Mouse (Mus musculus) MEL (cell line): ENCODE results near the gene Hsp90aa1. TPM values are rescaled to one million over a fixed set of nuclear protein-coding genes. Genes with fewer than 3 reads are reported as not detected.
A peak's percentile ranks its signal among the peaks of the same experiment; 100 is the strongest.

Experiments
- DNase-seq: peaks from one replicate; pipeline ENCODE4 v3.0.0; 2011; ENCODE audit warnings: low read depth, low spot score
- H3K27ac ChIP-seq: 2 replicates; pipeline ENCODE4 v1.5.1; 2012; ENCODE audit warnings: low read depth, mild to moderate bottlenecking, control low read depth, low read length, moderate library complexity; ENCODE audit not compliant: control insufficient read depth
- H3K27me3 ChIP-seq, 2 experiments: fragments of 150-350 bp in 1 of 2; sonication (generic) in 1 of 2; 2 replicates each; pipeline ENCODE4 v1.6.1; 2012; ENCODE audit warnings: low read length in 2 of 2, mild to moderate bottlenecking in 2 of 2, improper control_type of control experiment in 1 of 2, moderate library complexity in 1 of 2; ENCODE audit not compliant: insufficient read depth in 2 of 2, control insufficient read depth in 1 of 2
- H3K36me3 ChIP-seq, 2 experiments: 2 replicates each; pipeline ENCODE4 v1.6.1; 2012 to 2014; ENCODE audit warnings: low read length in 2 of 2, improper control_type of control experiment in 1 of 2, inconsistent platforms in 1 of 2, mild to moderate bottlenecking in 1 of 2; ENCODE audit not compliant: insufficient read depth in 2 of 2, control insufficient read depth in 1 of 2
- H3K4me1 ChIP-seq, 2 experiments: fragments of 150-350 bp in 1 of 2; sonication (generic) in 1 of 2; 2 replicates each; pipeline ENCODE4 v1.6.1; 2012; ENCODE audit warnings: low read length in 2 of 2, improper control_type of control experiment in 1 of 2, mild to moderate bottlenecking in 1 of 2; ENCODE audit not compliant: insufficient read depth in 2 of 2, control insufficient read depth in 1 of 2
- H3K4me3 ChIP-seq, 2 experiments: fragments of 150-350 bp in 1 of 2; sonication (generic) in 1 of 2; 2 replicates each; pipeline ENCODE4 v1.5.1; 2012; ENCODE audit warnings: low read depth in 2 of 2, low read length in 2 of 2, mild to moderate bottlenecking in 2 of 2, moderate library complexity in 2 of 2, control low read depth in 1 of 2, improper control_type of control experiment in 1 of 2; ENCODE audit not compliant: control insufficient read depth in 1 of 2, insufficient read depth in 1 of 2
- H3K79me2 ChIP-seq: 2 replicates; pipeline ENCODE4 v1.6.1; 2012; ENCODE audit warnings: mild to moderate bottlenecking, low read length, moderate library complexity; ENCODE audit not compliant: control insufficient read depth, poor library complexity, insufficient read depth
- H3K9ac ChIP-seq: 2 replicates; pipeline ENCODE4 v1.6.1; 2012; ENCODE audit warnings: low read depth, mild to moderate bottlenecking, control low read depth, low read length, moderate library complexity; ENCODE audit not compliant: control insufficient read depth, poor library complexity, severe bottlenecking
- H3K9me3 ChIP-seq: fragments of 150-350 bp; sonication (generic); replicated peaks from 2 replicates; pipeline ENCODE4 v1.6.1; 2012; ENCODE audit warnings: mild to moderate bottlenecking, low read length, improper control_type of control experiment, moderate library complexity; ENCODE audit not compliant: insufficient read depth
- CHD1 ChIP-seq: IDR thresholded peaks from 2 replicates; pipeline ENCODE4 v1.6.1; 2012; ENCODE audit warnings: low read depth, mild to moderate bottlenecking, inconsistent platforms, low read length, improper control_type of control experiment
- CTCF ChIP-seq, 3 experiments: IDR thresholded peaks in 2 of 3; conservative IDR thresholded peaks in 1 of 3; 2 replicates each; pipeline ENCODE4 v1.5.1; 2011 to 2012; ENCODE audit warnings: low read length in 3 of 3, low read depth in 2 of 3, mild to moderate bottlenecking in 2 of 3, improper control_type of control experiment in 1 of 3, inconsistent platforms in 1 of 3, mixed read lengths in 1 of 3, moderate library complexity in 1 of 3; ENCODE audit not compliant: control insufficient read depth in 1 of 3, insufficient read depth in 1 of 3, poor library complexity in 1 of 3, severe bottlenecking in 1 of 3
- E2F4 ChIP-seq: IDR thresholded peaks from 2 replicates; pipeline ENCODE4 v1.6.1; 2011; ENCODE audit warnings: low read depth, low read length, improper control_type of control experiment, borderline replicate concordance
- EP300 ChIP-seq, 2 experiments: IDR thresholded peaks; 2 replicates each; pipeline ENCODE4 v1.6.1; 2011; ENCODE audit warnings: improper control_type of control experiment in 2 of 2, low read length in 2 of 2, low read depth in 1 of 2, mild to moderate bottlenecking in 1 of 2
- ETS1 ChIP-seq: IDR thresholded peaks from 2 replicates; pipeline ENCODE4 v1.6.1; 2012; ENCODE audit warnings: low read depth, mild to moderate bottlenecking, inconsistent platforms, low read length, improper control_type of control experiment, moderate library complexity
- GABPA ChIP-seq: IDR thresholded peaks from 2 replicates; pipeline ENCODE4 v1.6.1; 2012; ENCODE audit warnings: low read depth, mild to moderate bottlenecking, inconsistent platforms, low read length, improper control_type of control experiment, moderate library complexity
- GATA1 ChIP-seq: IDR thresholded peaks from 2 replicates; pipeline ENCODE4 v1.6.1; 2011; ENCODE audit warnings: low read depth, low read length, improper control_type of control experiment
- JUND ChIP-seq: IDR thresholded peaks from 2 replicates; pipeline ENCODE4 v1.6.1; 2011; ENCODE audit warnings: low read depth, mild to moderate bottlenecking, improper control_type of control experiment, low read length
- KAT2A ChIP-seq: conservative IDR thresholded peaks from 2 replicates; pipeline ENCODE4 v1.6.1; 2012; ENCODE audit warnings: low read depth, low read length, improper control_type of control experiment, inconsistent platforms
- MAX ChIP-seq: IDR thresholded peaks from 2 replicates; pipeline ENCODE4 v1.6.1; 2011; ENCODE audit warnings: low read length, improper control_type of control experiment
- MYC ChIP-seq: IDR thresholded peaks from 2 replicates; pipeline ENCODE4 v1.6.1; 2011; ENCODE audit warnings: low read depth, mild to moderate bottlenecking, low read length, improper control_type of control experiment, moderate library complexity
- NELFE ChIP-seq: IDR thresholded peaks from 2 replicates; pipeline ENCODE4 v1.6.1; 2011; ENCODE audit warnings: low read depth, low read length, improper control_type of control experiment
- POLR2A ChIP-seq, 2 experiments: IDR thresholded peaks; 2 replicates each; pipeline ENCODE4 v1.6.1; 2011 to 2012; ENCODE audit warnings: low read length in 2 of 2, mild to moderate bottlenecking in 2 of 2, control low read depth in 1 of 2, improper control_type of control experiment in 1 of 2, low read depth in 1 of 2, moderate library complexity in 1 of 2; ENCODE audit not compliant: control insufficient read depth in 1 of 2, insufficient read depth in 1 of 2, poor library complexity in 1 of 2
- POLR2AphosphoS2 ChIP-seq: IDR thresholded peaks from 2 replicates; pipeline ENCODE4 v1.6.1; 2011; ENCODE audit warnings: low read length, improper control_type of control experiment
- POLR2AphosphoS5 ChIP-seq: IDR thresholded peaks from 2 replicates; pipeline ENCODE4 v1.6.1; 2012; ENCODE audit warnings: low read depth, borderline replicate concordance, mild to moderate bottlenecking, inconsistent platforms, low read length, moderate library complexity, mixed read lengths
- RAD21 ChIP-seq: IDR thresholded peaks from 2 replicates; pipeline ENCODE4 v1.6.1; 2011; ENCODE audit warnings: mild to moderate bottlenecking, low read depth, low read length, improper control_type of control experiment
- RCOR1 ChIP-seq: IDR thresholded peaks from 2 replicates; pipeline ENCODE4 v1.6.1; 2012; ENCODE audit warnings: low read depth, mild to moderate bottlenecking, inconsistent platforms, low read length, improper control_type of control experiment
- TAL1 ChIP-seq: IDR thresholded peaks from 2 replicates; pipeline ENCODE4 v1.6.1; 2012; ENCODE audit warnings: mild to moderate bottlenecking, inconsistent platforms, low read length, moderate library complexity, mixed read lengths
- TBP ChIP-seq: IDR thresholded peaks from 2 replicates; pipeline ENCODE4 v1.8.0; 2011; ENCODE audit warnings: low read depth, low read length, improper control_type of control experiment
- TCF12 ChIP-seq: IDR thresholded peaks from 2 replicates; pipeline ENCODE4 v1.6.1; 2014; ENCODE audit warnings: low read depth, mild to moderate bottlenecking, inconsistent platforms, low read length, improper control_type of control experiment, moderate library complexity
- ZNF384 ChIP-seq: IDR thresholded peaks from 2 replicates; pipeline ENCODE4 v1.6.1; 2012; ENCODE audit warnings: low read depth, mild to moderate bottlenecking, inconsistent platforms, low read length, improper control_type of control experiment
- polyA plus RNA-seq, 2 experiments: library from polyadenylated mRNA; stranded (reverse) in 1 of 2; unstranded in 1 of 2; fragments of >175 nt in 1 of 2; fragments of >200 nt in 1 of 2; gene quantifications; 2 replicates each; pipeline versions ENCODE4 v1.2.1 to v1.2.4; 2012; ENCODE audit warnings: low replicate concordance in 2 of 2, low read depth in 1 of 2; ENCODE audit not compliant: insufficient read length in 2 of 2, insufficient read depth in 1 of 2, missing spikeins in 1 of 2
- total RNA-seq: library from RNA; depleted of rRNA; stranded (reverse); fragments of 300-350 nt; gene quantifications from 2 replicates; pipeline ENCODE4 v1.2.3, GENCODE M21; 2012; rRNA removed

Gene Hsp90aa1
- total RNA-seq (1,509 and 1,517 TPM in 2 replicates), polyA plus RNA-seq (1,000 to 10,000 TPM in 1 of 2 experiments, 100 to 1,000 TPM in 1; 913 to 1,471 TPM)

DNA sequence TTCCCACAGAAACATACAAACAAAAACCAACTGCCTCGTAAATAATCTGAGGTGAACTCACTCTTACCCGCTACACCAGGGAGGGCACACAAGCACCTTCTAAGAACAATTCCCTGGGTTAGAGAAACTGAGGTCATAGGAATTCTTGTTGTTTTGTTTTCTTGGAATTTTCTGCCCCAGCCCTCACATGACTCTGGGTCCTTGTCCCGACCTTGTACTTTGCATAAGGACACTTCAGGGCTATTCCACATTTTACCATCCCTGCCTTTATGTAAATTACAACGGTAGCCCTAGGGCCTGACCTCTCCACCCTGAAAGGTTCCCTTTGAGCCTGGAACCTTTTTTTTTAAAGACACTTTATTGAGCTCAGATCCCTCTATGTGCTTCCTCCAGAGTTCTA lies at the start of gene Hsp90aa1:
Hsp90aa1 (minus strand) TSS at position 173 of the 400 bp plus-strand sequence.
- Histone ChIP-seq H3K27ac (peak within 1 kb of the TSS; percentile 85), H3K4me3 (peak within 1 kb of the TSS; percentile 43 to 50), H3K4me1 (peaks cover 21 to 44% of the 10 kb centered on the region in 2 experiments), H3K36me3 (peaks cover 0 to 40% of the 10 kb centered on the region in 2 experiments; a peak in 2 of 4 replicates), H3K9ac (peak within 1 kb of the TSS; percentile 59), H3K9me3 (no peaks in the 10 kb centered on the region), H3K79me2 (no peaks in the 10 kb centered on the region; the same call in 1 of the 2 replicates), H3K27me3 (no peaks in the 10 kb centered on the region)
- DNase-seq = no peak
- TF ChIP-seq E2F4 (no peak), GABPA (no peak), CHD1 (0 out of 2 replicates have a peak, but pooled peaks have one; percentile 47), ETS1 (no peak), EP300 (IDR thresholded peaks at IDR 0.05; ENCODE audit: low read depth in 1 of 2, low read length in 2 of 2) (no peak; a peak in 1 of 4 replicates), CTCF (IDR thresholded peaks at IDR 0.05 in 2 of 3, conservative IDR thresholded peaks at IDR 0.05 in 1 of 3; ENCODE audit: control insufficient read depth in 1 of 3, insufficient read depth in 1 of 3, low read depth in 2 of 3, low read length in 3 of 3, poor library complexity in 1 of 3, severe bottlenecking in 1 of 3) (no peak), POLR2A (IDR thresholded peaks at IDR 0.05; ENCODE audit: control insufficient read depth in 1 of 2, insufficient read depth in 1 of 2, low read depth in 1 of 2, low read length in 2 of 2, poor library complexity in 1 of 2) (no peak), GATA1 (0 out of 2 replicates have a peak, but pooled peaks have one; percentile 35), TBP (no peak), ZNF384 (0 out of 2 replicates have a peak, but pooled peaks have one; percentile 5), TCF12 (no peak), NELFE (no peak), MAX (0 out of 2 replicates have a peak, but pooled peaks have one; percentile 25), TAL1 (no peak)

DNA sequence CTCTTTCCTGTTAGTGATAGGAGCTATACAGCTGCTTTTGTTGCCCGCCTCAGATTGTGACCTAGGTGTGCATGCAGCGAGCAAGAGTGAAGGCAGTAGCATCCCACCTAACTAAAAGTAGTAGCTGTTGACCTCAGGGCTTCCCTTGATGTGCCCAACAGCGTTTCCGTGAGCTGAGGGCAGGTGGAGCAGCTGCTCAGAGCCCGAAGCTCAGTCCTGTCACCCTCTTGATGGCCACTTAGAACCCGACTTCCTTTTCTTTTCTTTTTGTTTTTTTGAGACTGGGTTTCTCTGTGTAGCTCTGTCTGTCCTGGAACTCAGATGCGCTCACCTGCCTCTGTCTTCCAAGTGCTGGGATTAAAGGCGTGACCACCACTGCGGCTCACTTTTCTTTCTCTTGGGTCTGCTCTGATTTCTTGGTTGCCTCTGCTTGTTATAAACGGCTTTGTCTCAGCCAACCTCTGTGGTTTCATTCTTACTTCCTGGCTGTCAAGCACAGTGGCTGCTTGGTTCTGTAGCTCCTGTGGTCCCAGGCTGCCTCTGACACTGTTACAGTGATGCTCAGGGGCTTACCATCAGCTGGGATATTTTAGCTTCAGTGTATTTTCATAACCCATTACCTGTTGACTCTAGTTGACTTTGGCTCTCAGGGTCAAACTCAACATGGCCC lies 48.4 kb upstream of the Hsp90aa1 start:
- no peaks in the 10 kb centered on the region for H3K9me3 ChIP-seq
- no peak overlapping the region for H3K9ac ChIP-seq
- no peaks in the 10 kb centered on the region for H3K36me3 ChIP-seq
- H3K79me2 ChIP-seq = peaks cover 48% of the 10 kb centered on the region
- no peak for TF ChIP-seq JUND
- TF ChIP-seq POLR2AphosphoS5 = no peak
- no peak for TF ChIP-seq MYC
- no peak for TF ChIP-seq CTCF (IDR thresholded peaks at IDR 0.05 in 2 of 3, conservative IDR thresholded peaks at IDR 0.05 in 1 of 3; ENCODE audit: control insufficient read depth in 1 of 3, insufficient read depth in 1 of 3, low read depth in 2 of 3, low read length in 3 of 3, poor library complexity in 1 of 3, severe bottlenecking in 1 of 3)
- no peak for TF ChIP-seq POLR2AphosphoS2
- TF ChIP-seq RAD21 = no peak
- TF ChIP-seq KAT2A = no peak
- TF ChIP-seq TAL1 = no peak
- no peak for TF ChIP-seq RCOR1
- no peak for TF ChIP-seq TCF12
- TF ChIP-seq MAX = no peak
- no peak overlapping the region for H3K4me3 ChIP-seq
- DNase-seq = no peak
- no peaks in the 10 kb centered on the region for H3K27me3 ChIP-seq
- H3K4me1 ChIP-seq = no peaks in the 10 kb centered on the region
- H3K27ac ChIP-seq = no peak overlapping the region
